Mouse (Mus musculus) embryonic facial prominence, embryonic 10.5 days (tissue): ENCODE measurements at regions not wholly inside any gene's neighbourhood (a gene's known extent, or its start where the extent isn't known, plus 50 kb on each side); places are given as distances from the start of the nearest gene placed in this dataset.

ENCODE experiments used
- DNase-seq: peaks from one replicate; pipeline ENCODE4 v3.0.0-alpha.2; 2017; ENCODE audit warnings: low spot score
- H3K27ac ChIP-seq: fragments of 300-500 bp; sonication (generic); replicated peaks from 2 replicates; pipeline ENCODE4 v1.5.1; 2016; ENCODE audit warnings: mild to moderate bottlenecking
- H3K27me3 ChIP-seq: fragments of 300-500 bp; sonication (generic); replicated peaks from 2 replicates; pipeline ENCODE4 v1.6.1; 2016; ENCODE audit warnings: low read depth, mild to moderate bottlenecking; ENCODE audit not compliant: poor library complexity, severe bottlenecking
- H3K36me3 ChIP-seq: fragments of 300-500 bp; sonication (generic); replicated peaks from 2 replicates; pipeline ENCODE4 v1.6.1; 2016; ENCODE audit warnings: mild to moderate bottlenecking, moderate library complexity
- H3K4me1 ChIP-seq: fragments of 300-500 bp; sonication (generic); 2 replicates; pipeline ENCODE4 v1.6.1; 2016
- H3K4me3 ChIP-seq: fragments of 300-500 bp; sonication (generic); 2 replicates; pipeline ENCODE4 v1.5.1; 2016; ENCODE audit warnings: mild to moderate bottlenecking, moderate library complexity
- H3K9me3 ChIP-seq: fragments of 300-500 bp; sonication (generic); 2 replicates; pipeline ENCODE4 v1.6.1; 2016; ENCODE audit warnings: mild to moderate bottlenecking
- WGBS: fragments of 180-500 bp; shearing (Covaris S2); methylation state at CpG from one replicate; pipeline ENCODE4 v1.1.7; 2016; 5-methylcytosine and 5-hydroxymethylcytosine counted together

GRCm38 (mm10) chr13:32530926-32531512, 192.5 kb upstream of the Gmds start:
- no peaks in the 10 kb centered on the region for H3K36me3 ChIP-seq
- H3K27me3 ChIP-seq, result no peaks in the 10 kb centered on the region
- DNase-seq, result no peak
- WGBS, result 83% methylated on average over 3 of the region's 3 CpGs
- H3K9me3 ChIP-seq, result no peaks in the 10 kb centered on the region
- H3K4me3 ChIP-seq, result no peak overlapping the region
- 0 out of 2 replicates have a peak, but pooled peaks cover 3% of the 10 kb centered on the region for H3K4me1 ChIP-seq
- no peak overlapping the region for H3K27ac ChIP-seq

- H3K27ac ChIP-seq, result peak overlapping the region; percentile 7
- DNase-seq, result peak; percentile 39
Observed at GRCm38 (mm10) chr13:32518611-32519344, 180.2 kb upstream of the Gmds start.

GRCm38 (mm10) chr13:32517514-32517913, 179.0 kb upstream of the Gmds start:
- no peaks in the 10 kb centered on the region for H3K9me3 ChIP-seq
- WGBS, result 82% methylated on average over 8 of the region's 8 CpGs
- no peak overlapping the region for H3K27ac ChIP-seq
- H3K36me3 ChIP-seq, result no peaks in the 10 kb centered on the region
- no peaks in the 10 kb centered on the region for H3K27me3 ChIP-seq
- peaks cover 15% of the 10 kb centered on the region for H3K4me1 ChIP-seq
- DNase-seq, result no peak
- H3K4me3 ChIP-seq, result no peak overlapping the region

More at GRCm38 (mm10) chr13:32518611-32519344, 180.2 kb upstream of the Gmds start:
- H3K4me3 ChIP-seq, result no peak overlapping the region
- H3K36me3 ChIP-seq, result no peaks in the 10 kb centered on the region
- H3K27me3 ChIP-seq, result no peaks in the 10 kb centered on the region
- peaks cover 15% of the 10 kb centered on the region for H3K4me1 ChIP-seq
- no peaks in the 10 kb centered on the region for H3K9me3 ChIP-seq
- 55% methylated on average over 16 of the region's 16 CpGs for WGBS

- no peak for DNase-seq
- H3K4me3 ChIP-seq, result no peak overlapping the region
- 62% methylated on average over 5 of the region's 5 CpGs for WGBS
- no peaks in the 10 kb centered on the region for H3K9me3 ChIP-seq
- no peak overlapping the region for H3K27ac ChIP-seq
- H3K36me3 ChIP-seq, result no peaks in the 10 kb centered on the region
- H3K27me3 ChIP-seq, result peaks cover 4% of the 10 kb centered on the region; the same call in 1 of the 2 replicates
- peaks cover 27% of the 10 kb centered on the region for H3K4me1 ChIP-seq
Observed at GRCm38 (mm10) chr13:32509231-32510023, 170.9 kb upstream of the Gmds start.

GRCm38 (mm10) chr13:32508447-32508846, 169.9 kb upstream of the Gmds start:
- 78% methylated on average over 3 of the region's 3 CpGs for WGBS
- H3K4me1 ChIP-seq, result peaks cover 27% of the 10 kb centered on the region
- no peaks in the 10 kb centered on the region for H3K9me3 ChIP-seq
- H3K36me3 ChIP-seq, result no peaks in the 10 kb centered on the region
- H3K27ac ChIP-seq, result no peak overlapping the region
- H3K27me3 ChIP-seq, result peaks cover 4% of the 10 kb centered on the region; the same call in 1 of the 2 replicates
- no peak for DNase-seq
- no peak overlapping the region for H3K4me3 ChIP-seq

- no peak overlapping the region for H3K27ac ChIP-seq
- no peak for DNase-seq
- H3K9me3 ChIP-seq, result no peaks in the 10 kb centered on the region
- WGBS, result 91% methylated on average over 2 of the region's 2 CpGs
- H3K4me1 ChIP-seq, result peaks cover 27% of the 10 kb centered on the region
- H3K27me3 ChIP-seq, result peaks cover 4% of the 10 kb centered on the region; the same call in 1 of the 2 replicates
- H3K36me3 ChIP-seq, result no peaks in the 10 kb centered on the region
- H3K4me3 ChIP-seq, result no peak overlapping the region
Observed at GRCm38 (mm10) chr13:32507825-32508224, 169.3 kb upstream of the Gmds start.

GRCm38 (mm10) chr13:32498205-32498790, 159.8 kb upstream of the Gmds start:
- Histone ChIP-seq H3K27ac (no peak overlapping the region), H3K4me1 (peaks cover 31% of the 10 kb centered on the region), H3K9me3 (no peaks in the 10 kb centered on the region), H3K4me3 (no peak overlapping the region), H3K36me3 (no peaks in the 10 kb centered on the region), H3K27me3 (no peaks in the 10 kb centered on the region; the same call in 1 of the 2 replicates)
- 59% methylated on average over 8 of the region's 8 CpGs for WGBS
- DNase-seq, result no peak

- H3K27me3 ChIP-seq, result no peaks in the 10 kb centered on the region; the same call in 1 of the 2 replicates
- no peak for DNase-seq
- peaks cover 43% of the 10 kb centered on the region for H3K4me1 ChIP-seq
- H3K9me3 ChIP-seq, result no peaks in the 10 kb centered on the region
- H3K4me3 ChIP-seq, result no peak overlapping the region
- H3K27ac ChIP-seq, result 0 out of 2 replicates have a peak overlapping the region, but pooled peaks have one; percentile 14
- 88% methylated on average over 2 of the region's 2 CpGs for WGBS
- H3K36me3 ChIP-seq, result no peaks in the 10 kb centered on the region
Observed at GRCm38 (mm10) chr13:32496263-32496662, 157.7 kb upstream of the Gmds start.

- H3K27me3 ChIP-seq, result no peaks in the 10 kb centered on the region; the same call in 1 of the 2 replicates
- no peak for DNase-seq
- H3K36me3 ChIP-seq, result no peaks in the 10 kb centered on the region
- no peak overlapping the region for H3K4me3 ChIP-seq
- WGBS, result 48% methylated on average over 6 of the region's 6 CpGs
- H3K9me3 ChIP-seq, result no peaks in the 10 kb centered on the region
- H3K4me1 ChIP-seq, result peaks cover 43% of the 10 kb centered on the region
- no peak overlapping the region for H3K27ac ChIP-seq
Observed at GRCm38 (mm10) chr13:32495063-32495462, 156.5 kb upstream of the Gmds start.

GRCm38 (mm10) chr13:32493806-32494205, 155.3 kb upstream of the Gmds start:
- H3K9me3 ChIP-seq, result no peaks in the 10 kb centered on the region
- peak overlapping the region; percentile 54; the same call in 1 of the 2 replicates for H3K27ac ChIP-seq
- whole genome bisulfite sequencing, result 48% methylated on average over 7 of the region's 7 CpGs
- no peaks in the 10 kb centered on the region; the same call in 1 of the 2 replicates for H3K27me3 ChIP-seq
- H3K4me1 ChIP-seq, result peaks cover 48% of the 10 kb centered on the region
- no peak overlapping the region for H3K4me3 ChIP-seq
- H3K36me3 ChIP-seq, result no peaks in the 10 kb centered on the region
- DNase-seq, result peak; percentile 22

- 21% methylated on average over 7 of the region's 7 CpGs for WGBS
- Histone ChIP-seq H3K9me3 (no peaks in the 10 kb centered on the region), H3K27ac (no peak overlapping the region), H3K4me3 (no peak overlapping the region), H3K36me3 (no peaks in the 10 kb centered on the region), H3K27me3 (no peaks in the 10 kb centered on the region; the same call in 1 of the 2 replicates), H3K4me1 (peaks cover 45% of the 10 kb centered on the region)
- DNase-seq, result peak; percentile 74
Observed at GRCm38 (mm10) chr13:32493309-32493708, 154.8 kb upstream of the Gmds start.

- DNase-seq, result no peak
- H3K4me1 ChIP-seq, result peaks cover 39% of the 10 kb centered on the region
- H3K36me3 ChIP-seq, result no peaks in the 10 kb centered on the region
- H3K4me3 ChIP-seq, result no peak overlapping the region
- no peak overlapping the region for H3K27ac ChIP-seq
- H3K27me3 ChIP-seq, result no peaks in the 10 kb centered on the region; the same call in 1 of the 2 replicates
- no peaks in the 10 kb centered on the region for H3K9me3 ChIP-seq
- WGBS, result 61% methylated on average over 7 of the region's 7 CpGs
Observed at GRCm38 (mm10) chr13:32492566-32492965, 154.0 kb upstream of the Gmds start.
